Mouse (Mus musculus) embryonic fibroblast, embryonic 13.5 days (primary cell): ENCODE measurements around the gene Soat2.

Experiments
- CTCF ChIP-seq: IDR thresholded peaks from 2 replicates; pipeline ENCODE4 v1.5.1; 2011; ENCODE audit warnings: mild to moderate bottlenecking, control low read depth, low read length, moderate library complexity, borderline replicate concordance; ENCODE audit not compliant: insufficient read depth
- POLR2A ChIP-seq: IDR thresholded peaks from 2 replicates; pipeline ENCODE4 v1.6.1; 2011; ENCODE audit warnings: low read depth, mild to moderate bottlenecking, control low read depth, low read length, moderate library complexity

GRCm38 (mm10) chr15:102134709-102135108, 15.6 kb upstream of the Soat2 start:
- TF ChIP-seq CTCF, result no peak
- no peak for TF ChIP-seq POLR2A
